Mouse (Mus musculus): Measurements from ENCODE around the gene Naif1. TPM values are rescaled to one million over a fixed set of nuclear protein-coding genes. Genes with fewer than 3 reads are reported as not detected.

The Naif1 gene
- polyA plus RNA-seq, 1 experiment from 2014 or later, result 5.2 TPM

DNA sequence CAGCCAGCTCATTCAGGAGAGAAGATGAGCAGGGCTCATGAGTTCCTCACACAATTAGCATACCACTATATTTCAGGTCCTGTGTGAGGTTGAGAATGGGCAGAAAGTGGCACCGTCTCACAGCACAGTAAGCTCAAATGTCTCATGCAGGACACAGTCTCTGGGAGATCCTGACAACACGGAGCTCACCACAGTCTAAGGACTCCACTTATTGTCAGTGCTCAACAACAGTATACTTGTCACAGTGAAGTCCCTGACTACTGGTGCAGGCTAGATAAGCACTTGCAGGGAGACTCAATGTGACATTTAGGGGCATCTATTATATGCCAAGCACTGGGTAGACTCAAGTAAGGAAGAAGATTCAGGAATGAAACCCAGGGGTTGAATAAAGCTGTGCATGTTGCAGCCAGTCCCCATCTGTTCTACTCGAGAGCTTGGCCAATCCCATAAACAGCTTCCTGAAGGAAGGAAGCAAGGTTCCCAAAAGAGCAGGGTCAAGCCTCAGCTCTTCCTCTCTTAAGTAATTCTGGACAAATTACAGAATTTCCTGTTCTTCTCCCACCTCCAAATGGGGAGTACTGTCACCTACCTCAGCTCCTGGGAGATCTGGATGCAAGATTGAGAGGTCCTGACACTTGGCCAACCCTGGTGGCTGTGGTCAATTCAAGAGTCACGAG, 20.9 kb upstream of the Naif1 start:
- Histone ChIP-seq H3K4me2 (replicated peaks) (peak overlapping the region; percentile 70), H3K9me3 (no peaks in the 10 kb centered on the region), H3K4me3 (peak overlapping the region; percentile 21), H3K9ac (replicated peaks) (0 out of 2 replicates have a peak overlapping the region, but pooled peaks have one; percentile 32), H3K27ac (replicated peaks) (peak overlapping the region; percentile 73; the same call in 1 of the 2 replicates), H3K27me3 (no peaks in the 10 kb centered on the region), H3K4me1 (peaks cover 55% of the 10 kb centered on the region), H3K36me3 (0 out of 2 replicates have a peak, but pooled peaks cover 6% of the 10 kb centered on the region)
- 70% methylated on average over 4 of the region's 4 CpGs for WGBS
- ATAC-seq (ENCODE audit: low FRiP score, low read depth), result no peak

DNA sequence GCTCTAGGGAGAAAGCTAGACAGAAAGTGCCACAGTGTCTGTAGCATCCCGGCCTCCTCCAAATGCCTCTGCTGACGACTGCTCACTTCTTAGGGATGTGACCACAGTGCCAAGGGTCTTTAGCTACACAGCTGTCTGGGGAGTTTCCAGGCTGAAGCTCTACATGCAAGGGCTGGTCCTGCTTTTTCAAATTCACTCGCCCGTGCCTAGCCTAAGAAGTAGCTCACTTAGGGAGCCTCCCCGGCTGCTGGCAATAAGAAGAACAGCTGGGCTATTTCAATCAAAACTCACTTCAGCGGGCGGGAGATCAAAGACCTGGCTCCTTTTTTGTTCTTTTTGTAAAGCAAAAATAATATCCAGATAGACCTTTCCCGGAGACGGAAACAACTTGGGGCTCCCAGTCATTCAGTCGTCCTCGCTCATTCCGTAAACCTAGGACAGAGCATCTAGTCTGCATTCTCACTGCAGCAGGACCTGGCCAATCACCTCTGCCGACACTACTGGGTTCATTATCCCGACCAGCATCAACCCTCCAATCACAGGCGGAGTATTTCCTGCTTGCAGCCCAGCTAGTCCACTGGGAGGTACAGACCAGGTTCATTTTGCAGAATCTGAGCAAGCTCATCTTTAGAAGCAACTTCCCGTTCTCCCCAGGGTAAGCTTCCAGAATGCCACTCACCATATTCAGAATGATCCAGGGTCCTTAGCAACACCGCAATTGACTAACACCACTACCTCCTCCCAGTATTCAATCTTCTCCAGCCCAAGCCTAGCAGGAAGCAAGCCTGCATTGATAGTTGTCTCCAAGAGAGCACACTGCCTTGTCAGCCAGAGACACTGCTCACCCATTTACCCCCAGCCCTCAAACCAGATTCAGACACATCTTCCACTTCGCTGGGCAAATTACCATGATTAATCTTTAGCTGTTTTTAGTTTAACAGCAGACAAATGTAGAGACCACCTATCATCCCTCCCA, 19.3 kb upstream of the Naif1 start:
- Histone ChIP-seq H3K27ac (replicated peaks) (peak overlapping the region; percentile 89), H3K9me3 (no peaks in the 10 kb centered on the region), H3K9ac (replicated peaks) (peak overlapping the region; percentile 66), H3K36me3 (0 out of 2 replicates have a peak, but pooled peaks cover 6% of the 10 kb centered on the region), H3K4me1 (peaks cover 46% of the 10 kb centered on the region), H3K27me3 (no peaks in the 10 kb centered on the region), H3K4me2 (replicated peaks) (peak overlapping the region; percentile 70), H3K4me3 (peak overlapping the region; percentile 53)
- WGBS, result 7% methylated on average over 18 of the region's 18 CpGs
- ATAC-seq (ENCODE audit: low FRiP score, low read depth), result peak; percentile 97

DNA sequence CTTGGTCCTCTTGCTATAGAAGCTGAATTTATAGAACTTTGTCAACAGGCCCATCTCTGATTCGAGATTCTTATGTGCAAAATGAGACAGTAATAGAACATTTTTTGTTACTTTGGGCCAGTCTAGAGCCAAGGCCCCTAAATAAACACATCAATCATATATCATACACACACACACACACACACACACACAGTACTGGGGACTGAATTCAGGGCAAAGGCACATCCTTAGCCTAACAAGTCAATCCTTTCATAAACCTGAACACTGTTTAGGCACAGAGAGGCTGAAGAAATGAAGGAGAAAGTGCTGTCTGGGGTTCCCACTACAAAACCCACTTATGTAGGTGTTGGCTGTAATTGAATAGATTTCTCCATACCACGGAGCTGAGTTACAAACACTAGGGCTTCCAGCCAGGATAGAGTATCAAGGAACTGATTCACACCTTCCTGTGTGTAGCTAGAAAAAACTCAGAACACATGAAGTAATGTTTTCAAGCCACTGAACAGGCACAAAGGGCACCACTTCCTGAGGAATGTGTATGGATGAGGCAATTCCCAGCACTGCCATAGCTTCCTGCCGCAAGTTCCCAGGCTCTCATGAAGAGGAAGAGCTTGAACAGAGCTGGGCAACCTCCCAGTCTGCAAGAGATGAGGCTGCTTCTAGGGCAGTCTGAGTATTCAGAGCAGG, 13.4 kb upstream of the Naif1 start:
- no peak for ATAC-seq (ENCODE audit: low FRiP score, low read depth)
- peak overlapping the region; percentile 36; the same call in 1 of the 2 replicates for H3K27ac ChIP-seq (replicated peaks)
- WGBS, result 60% methylated on average over 3 of the region's 3 CpGs

DNA sequence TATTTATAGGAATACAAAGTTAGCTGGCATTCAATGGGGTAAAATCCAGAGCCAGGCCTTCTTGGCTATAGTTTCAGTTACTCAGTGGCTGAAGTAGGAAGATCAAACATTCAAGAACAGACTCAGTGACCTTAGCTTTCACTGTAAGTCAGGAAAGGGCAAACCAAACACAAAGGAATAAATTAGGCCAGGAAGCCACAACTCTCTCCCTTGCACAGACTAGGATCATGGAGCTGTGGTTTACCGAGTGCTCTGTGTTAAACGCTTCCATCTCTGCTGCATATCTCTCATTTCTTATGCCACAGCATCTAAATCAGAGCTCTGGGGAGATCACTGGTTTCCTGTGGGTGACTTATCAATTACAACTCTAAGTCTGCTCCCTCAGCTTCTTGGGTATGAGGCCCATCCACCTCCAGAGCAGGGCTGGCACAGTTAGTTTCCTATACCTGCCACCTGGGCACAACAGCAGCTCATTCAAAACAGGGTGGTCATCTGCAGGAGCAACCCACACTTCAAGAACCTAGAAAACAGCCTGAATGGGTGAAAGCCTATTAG, 12.6 kb upstream of the Naif1 start:
- Histone ChIP-seq H3K4me1 (peaks cover 40% of the 10 kb centered on the region), H3K4me2 (replicated peaks) (no peak overlapping the region), H3K27me3 (no peaks in the 10 kb centered on the region), H3K27ac (replicated peaks) (0 out of 2 replicates have a peak overlapping the region, but pooled peaks have one; percentile 15), H3K9ac (replicated peaks) (no peak overlapping the region; the same call in 1 of the 2 replicates), H3K36me3 (no peaks in the 10 kb centered on the region), H3K9me3 (no peaks in the 10 kb centered on the region), H3K4me3 (no peak overlapping the region)
- ATAC-seq (ENCODE audit: low FRiP score, low read depth), result no peak
- WGBS, result 49% methylated on average over 2 of the region's 2 CpGs

More for the DNA sequence above, 13.4 kb upstream of the Naif1 start:
- Histone ChIP-seq H3K9me3 (no peaks in the 10 kb centered on the region), H3K4me1 (peaks cover 40% of the 10 kb centered on the region), H3K36me3 (no peaks in the 10 kb centered on the region), H3K27me3 (no peaks in the 10 kb centered on the region), H3K4me2 (replicated peaks) (no peak overlapping the region), H3K9ac (replicated peaks) (no peak overlapping the region), H3K4me3 (no peak overlapping the region)

DNA sequence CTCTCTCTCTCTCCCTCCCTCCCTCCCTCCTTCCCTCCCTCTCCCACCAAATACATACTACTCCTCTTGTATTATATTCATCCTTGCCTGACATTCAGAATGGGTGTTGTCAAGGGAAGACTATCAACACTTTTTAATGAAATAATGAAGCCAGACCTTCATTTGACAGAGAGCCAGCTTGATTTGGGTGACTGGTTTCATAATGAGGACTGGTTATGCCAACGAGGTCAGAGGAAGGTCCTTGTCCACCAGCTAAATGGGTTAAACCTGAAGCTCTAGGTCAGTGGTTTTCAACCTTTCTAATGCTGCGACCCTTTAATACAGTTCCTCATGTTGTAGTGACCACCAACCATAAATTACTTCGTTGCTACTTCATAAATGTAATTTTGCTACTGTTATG, 11.5 kb upstream of the Naif1 start:
- H3K4me3 ChIP-seq, result no peak overlapping the region
- WGBS, result 88% methylated on average over 3 of the region's 3 CpGs
- H3K36me3 ChIP-seq, result no peaks in the 10 kb centered on the region
- no peak for ATAC-seq (ENCODE audit: low FRiP score, low read depth)
- peaks cover 40% of the 10 kb centered on the region for H3K4me1 ChIP-seq
- H3K27me3 ChIP-seq, result no peaks in the 10 kb centered on the region
- H3K27ac ChIP-seq (replicated peaks), result no peak overlapping the region
- no peak overlapping the region for H3K4me2 ChIP-seq (replicated peaks)
- no peak overlapping the region for H3K9ac ChIP-seq (replicated peaks)
- H3K9me3 ChIP-seq, result no peaks in the 10 kb centered on the region

DNA sequence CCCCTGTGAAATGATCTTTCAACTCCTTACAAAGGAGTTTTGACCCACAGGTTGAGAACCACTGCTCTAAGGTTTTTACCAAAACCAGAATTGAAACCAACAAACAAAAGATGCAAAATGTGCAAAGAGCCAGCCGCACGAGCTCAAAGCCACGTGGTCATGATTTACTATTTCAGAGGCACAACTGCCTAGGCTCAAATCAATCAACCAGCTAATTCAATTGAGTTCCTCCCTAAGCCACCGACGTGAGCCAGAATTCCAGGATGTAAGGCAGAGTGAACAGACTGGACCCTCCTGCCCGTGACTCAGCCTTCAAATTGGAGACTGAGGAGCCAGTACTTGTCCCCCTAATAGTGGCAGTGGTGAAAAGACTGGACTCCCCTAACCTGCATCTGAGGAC, 11.1 kb upstream of the Naif1 start:
- Histone ChIP-seq H3K27ac (replicated peaks) (0 out of 2 replicates have a peak overlapping the region, but pooled peaks have one; percentile 22), H3K9ac (replicated peaks) (no peak overlapping the region), H3K9me3 (no peaks in the 10 kb centered on the region), H3K36me3 (no peaks in the 10 kb centered on the region), H3K27me3 (no peaks in the 10 kb centered on the region), H3K4me1 (peaks cover 40% of the 10 kb centered on the region), H3K4me3 (no peak overlapping the region), H3K4me2 (replicated peaks) (no peak overlapping the region)
- 48% methylated on average over 6 of the region's 6 CpGs for WGBS
- ATAC-seq (ENCODE audit: low FRiP score, low read depth), result no peak

DNA sequence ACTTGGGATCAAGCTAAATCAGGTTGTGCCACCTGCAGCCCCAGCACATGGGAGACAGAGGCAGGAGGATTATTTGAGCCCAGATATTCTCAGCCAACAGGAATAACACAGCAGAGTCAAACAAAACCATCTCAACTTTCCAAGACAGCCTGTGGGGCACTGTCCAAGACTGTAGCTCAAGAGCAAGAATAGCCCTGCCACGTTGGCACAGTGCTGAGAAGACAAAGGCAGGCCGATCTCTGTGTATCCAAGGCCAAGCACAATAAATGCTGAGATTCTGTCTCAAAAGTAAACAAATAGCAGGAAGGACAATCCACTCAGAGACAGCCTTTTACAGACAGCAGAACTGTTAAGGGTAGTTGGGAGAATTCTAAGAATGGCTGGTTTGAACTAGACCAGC, 10.1 kb upstream of the Naif1 start:
- no peak for ATAC-seq (ENCODE audit: low FRiP score, low read depth)
- Histone ChIP-seq H3K27ac (replicated peaks) (peak overlapping the region; percentile 10; the same call in 1 of the 2 replicates), H3K9ac (replicated peaks) (no peak overlapping the region), H3K4me2 (replicated peaks) (no peak overlapping the region), H3K36me3 (no peaks in the 10 kb centered on the region), H3K27me3 (no peaks in the 10 kb centered on the region), H3K4me1 (peaks cover 40% of the 10 kb centered on the region), H3K4me3 (no peak overlapping the region), H3K9me3 (no peaks in the 10 kb centered on the region)
- 53% methylated on average over 2 of the region's 2 CpGs for WGBS

DNA sequence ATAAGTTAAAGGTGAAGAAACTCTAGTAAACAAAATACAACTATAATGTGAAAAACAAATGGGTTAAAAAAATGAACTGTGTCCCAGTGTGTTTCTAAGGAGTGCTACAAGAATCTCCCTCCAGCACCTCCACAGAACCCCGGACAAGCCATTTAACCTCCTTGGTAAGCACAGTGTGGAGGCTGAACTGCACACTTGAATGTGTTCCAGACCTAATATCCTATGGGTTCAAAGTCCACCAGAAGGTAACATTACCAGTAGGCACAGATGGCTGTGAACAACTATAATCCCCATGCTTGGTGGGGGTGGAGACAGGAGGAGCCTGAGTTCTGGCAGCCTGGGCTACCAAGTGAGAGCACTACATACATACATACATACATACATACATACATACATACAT, 9.6 kb upstream of the Naif1 start:
- Histone ChIP-seq H3K9me3 (no peaks in the 10 kb centered on the region), H3K9ac (replicated peaks) (no peak overlapping the region), H3K4me2 (replicated peaks) (no peak overlapping the region), H3K36me3 (no peaks in the 10 kb centered on the region), H3K4me1 (peaks cover 40% of the 10 kb centered on the region), H3K27me3 (no peaks in the 10 kb centered on the region), H3K4me3 (no peak overlapping the region), H3K27ac (replicated peaks) (no peak overlapping the region)
- ATAC-seq (ENCODE audit: low FRiP score, low read depth), result no peak
- WGBS, result 85% methylated on average over 1 of the region's 1 CpGs

DNA sequence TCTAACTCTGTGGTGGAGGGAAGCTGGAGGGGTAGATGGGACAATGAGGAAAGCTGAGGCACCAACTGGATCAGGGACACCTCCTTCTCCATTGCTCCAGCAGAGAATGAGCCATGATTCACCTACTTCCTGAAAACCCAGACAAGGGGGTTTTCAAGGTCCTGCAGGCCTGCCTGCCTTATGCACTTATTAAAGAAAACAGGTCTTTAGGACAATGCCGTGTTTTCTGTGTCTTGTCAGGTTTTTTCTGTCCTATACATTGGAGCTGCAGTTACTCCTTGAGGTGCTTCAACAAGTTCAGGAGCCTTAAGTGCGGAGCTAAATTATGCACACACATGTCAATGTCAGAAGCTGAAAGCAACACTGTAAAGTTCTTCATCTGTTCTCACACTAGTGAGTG, 8.7 kb upstream of the Naif1 start:
- Histone ChIP-seq H3K4me1 (peaks cover 32% of the 10 kb centered on the region), H3K9me3 (no peaks in the 10 kb centered on the region), H3K4me3 (no peak overlapping the region), H3K4me2 (replicated peaks) (no peak overlapping the region), H3K36me3 (no peaks in the 10 kb centered on the region), H3K27me3 (no peaks in the 10 kb centered on the region), H3K27ac (replicated peaks) (no peak overlapping the region), H3K9ac (replicated peaks) (no peak overlapping the region)
- ATAC-seq (ENCODE audit: low FRiP score, low read depth), result no peak
- 93% methylated on average over 2 of the region's 2 CpGs for WGBS

DNA sequence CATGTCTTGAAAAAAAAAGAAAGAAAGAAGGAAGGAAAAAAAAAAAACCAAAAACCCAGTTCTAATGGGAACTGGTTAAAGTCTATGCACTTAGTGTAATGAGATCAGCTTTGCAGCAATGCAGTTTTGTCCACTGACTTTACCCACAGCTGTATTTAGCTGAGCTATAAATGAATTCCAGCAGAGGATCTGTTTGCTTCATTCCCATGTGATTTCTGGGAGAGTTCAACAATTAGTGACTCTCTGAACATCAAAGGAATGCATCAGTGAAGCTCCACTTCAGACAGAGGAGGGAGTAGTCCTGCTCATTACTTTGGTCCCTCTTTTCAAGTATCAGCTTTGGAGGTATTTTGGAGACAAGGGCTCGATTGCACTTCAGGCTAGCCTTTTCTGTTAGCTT, 4.7 kb upstream of the Naif1 start:
- H3K9me3 ChIP-seq, result no peaks in the 10 kb centered on the region

DNA sequence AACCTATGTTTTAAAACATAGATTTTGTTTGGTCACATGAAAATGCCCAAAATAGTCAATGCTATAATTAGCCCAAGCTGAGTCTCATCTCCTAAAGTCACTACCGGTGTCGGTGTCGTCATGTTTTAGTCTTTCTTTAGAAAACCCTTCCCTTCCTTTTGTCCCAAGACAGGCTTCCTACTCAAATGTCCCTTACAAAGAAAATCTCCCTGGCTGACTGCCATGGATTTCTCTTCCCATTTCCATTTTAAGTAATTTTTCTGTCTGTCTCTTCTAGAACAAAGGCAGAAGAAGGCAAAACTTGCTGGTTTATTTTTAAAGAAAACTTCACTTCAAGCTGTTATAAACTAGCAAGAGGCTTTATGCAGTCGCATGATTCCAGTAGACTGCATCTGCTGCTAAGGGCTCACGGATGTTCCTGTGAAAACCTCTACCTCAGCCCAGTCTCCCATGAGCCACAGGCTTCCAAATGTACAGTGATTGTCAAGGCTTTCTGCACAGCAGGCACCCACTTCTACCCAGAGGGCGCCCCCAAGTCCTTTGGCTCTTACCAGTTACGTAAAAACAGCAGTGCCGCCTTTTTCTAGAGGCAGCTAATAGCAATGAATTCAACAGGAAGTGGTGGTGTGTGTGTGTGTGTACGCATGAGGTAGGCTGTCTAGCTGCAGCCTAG, 2.9 kb upstream of the Naif1 start:
- Histone ChIP-seq H3K4me1 (peaks cover 20% of the 10 kb centered on the region), H3K9ac (replicated peaks) (no peak overlapping the region; the same call in 1 of the 2 replicates), H3K4me3 (no peak overlapping the region), H3K27me3 (no peaks in the 10 kb centered on the region), H3K4me2 (replicated peaks) (no peak overlapping the region), H3K27ac (replicated peaks) (no peak overlapping the region), H3K9me3 (no peaks in the 10 kb centered on the region), H3K36me3 (no peaks in the 10 kb centered on the region)
- ATAC-seq (ENCODE audit: low FRiP score, low read depth), result no peak
- whole genome bisulfite sequencing, result 84% methylated on average over 9 of the region's 9 CpGs

More for the DNA sequence above, 4.7 kb upstream of the Naif1 start:
- Histone ChIP-seq H3K27me3 (no peaks in the 10 kb centered on the region), H3K4me1 (peaks cover 18% of the 10 kb centered on the region), H3K27ac (replicated peaks) (no peak overlapping the region), H3K36me3 (no peaks in the 10 kb centered on the region), H3K4me3 (no peak overlapping the region), H3K9ac (replicated peaks) (no peak overlapping the region), H3K4me2 (replicated peaks) (no peak overlapping the region)
- 76% methylated on average over 1 of the region's 1 CpGs for WGBS
- ATAC-seq (ENCODE audit: low FRiP score, low read depth), result no peak

Data from midbrain, embryonic 12.5 days (tissue).